Mouse (Mus musculus) heart, embryonic 10.5 days (tissue): ENCODE results near the gene Slc22a22. TPM values are rescaled to one million over a fixed set of nuclear protein-coding genes. Genes with fewer than 3 reads are reported as not detected.

Experiments used
- DNase-seq: peaks from one replicate; pipeline ENCODE4 v3.0.0-alpha.2; 2017; ENCODE audit warnings: low spot score
- H3K27ac ChIP-seq: fragments of 300-500 bp; sonication (generic); 2 replicates; pipeline ENCODE4 v1.5.1; 2016; ENCODE audit warnings: mild to moderate bottlenecking
- H3K27me3 ChIP-seq: fragments of 300-500 bp; sonication (generic); 2 replicates; pipeline ENCODE4 v1.6.1; 2016; ENCODE audit warnings: mild to moderate bottlenecking; ENCODE audit not compliant: poor library complexity, insufficient read depth, severe bottlenecking
- H3K36me3 ChIP-seq: fragments of 300-500 bp; sonication (generic); 2 replicates; pipeline ENCODE4 v1.6.1; 2016; ENCODE audit warnings: mild to moderate bottlenecking, moderate library complexity
- H3K4me1 ChIP-seq: fragments of 300-500 bp; sonication (generic); 2 replicates; pipeline ENCODE4 v1.6.1; 2016; ENCODE audit warnings: mild to moderate bottlenecking
- H3K4me3 ChIP-seq: fragments of 300-500 bp; sonication (generic); 2 replicates; pipeline ENCODE4 v1.5.1; 2016; ENCODE audit warnings: mild to moderate bottlenecking, moderate library complexity
- H3K9me3 ChIP-seq: fragments of 300-500 bp; sonication (generic); 2 replicates; pipeline ENCODE4 v1.6.1; 2016; ENCODE audit warnings: mild to moderate bottlenecking, moderate library complexity
- WGBS: fragments of 180-500 bp; shearing (Covaris S2); methylation state at CpG from one replicate; pipeline ENCODE4 v1.1.7; 2016; 5-methylcytosine and 5-hydroxymethylcytosine counted together
- polyA plus RNA-seq: library from polyadenylated mRNA; unstranded; fragments of >200 nt; fragmentation: Nextera tagmentation; extraction: Ambion mirVana; gene quantifications from 2 replicates; pipeline ENCODE4 v1.2.1, GENCODE M21; 2016

Slc22a22 gene
- polyA plus RNA-seq, 1 experiment from 2014 or later = not detected

DNA sequence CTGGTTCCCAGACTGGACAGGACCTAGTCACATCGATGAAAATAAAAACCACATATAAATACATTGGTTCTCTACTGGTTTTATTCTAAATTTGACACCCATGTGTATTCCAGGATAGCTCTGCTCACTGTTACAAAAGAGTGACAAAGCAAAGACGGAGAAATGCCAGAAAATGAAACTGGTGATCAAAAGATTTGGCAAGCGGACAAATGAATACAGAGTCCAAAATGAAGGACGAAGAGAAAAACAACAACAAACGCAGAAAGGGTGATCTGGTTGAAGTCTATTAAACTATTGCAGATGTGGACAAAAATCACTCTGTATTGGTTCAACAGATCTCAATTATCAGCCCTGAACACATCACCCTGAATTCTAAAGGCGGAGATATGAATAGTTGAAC lies 12.4 kb downstream of the Slc22a22 start:
- Histone ChIP-seq H3K9me3 (no peaks in the 10 kb centered on the region), H3K4me1 (no peaks in the 10 kb centered on the region), H3K27me3 (no peaks in the 10 kb centered on the region), H3K36me3 (no peaks in the 10 kb centered on the region), H3K4me3 (no peak overlapping the region), H3K27ac (no peak overlapping the region)
- 85% methylated on average over 6 of the region's 6 CpGs for WGBS
- no peak for DNase-seq

- Histone ChIP-seq H3K27ac (no peak overlapping the region), H3K4me3 (no peak overlapping the region), H3K4me1 (no peaks in the 10 kb centered on the region), H3K9me3 (no peaks in the 10 kb centered on the region), H3K36me3 (no peaks in the 10 kb centered on the region), H3K27me3 (no peaks in the 10 kb centered on the region)
- 80% methylated on average over 11 of the region's 11 CpGs for WGBS
- DNase-seq = no peak
Measured at GRCm38 (mm10) chr15:57464066-57464465, 13.4 kb downstream of the Slc22a22 start.

GRCm38 (mm10) chr15:57461284-57461683 lies 16.1 kb downstream of the Slc22a22 start:
- DNase-seq = no peak
- WGBS = 59% methylated on average over 1 of the region's 1 CpGs
- Histone ChIP-seq H3K36me3 (no peaks in the 10 kb centered on the region), H3K4me1 (no peaks in the 10 kb centered on the region), H3K27me3 (no peaks in the 10 kb centered on the region), H3K4me3 (no peak overlapping the region), H3K27ac (no peak overlapping the region), H3K9me3 (no peaks in the 10 kb centered on the region)

- no peaks in the 10 kb centered on the region for H3K36me3 ChIP-seq
- no peak for DNase-seq
- no peak overlapping the region for H3K27ac ChIP-seq
- no peak overlapping the region for H3K4me3 ChIP-seq
- H3K27me3 ChIP-seq = no peaks in the 10 kb centered on the region
- H3K4me1 ChIP-seq = no peaks in the 10 kb centered on the region
- WGBS = 69% methylated on average over 2 of the region's 2 CpGs
- no peaks in the 10 kb centered on the region for H3K9me3 ChIP-seq
Measured at GRCm38 (mm10) chr15:57457374-57457773, 20.1 kb downstream of the Slc22a22 start.

GRCm38 (mm10) chr15:57434710-57435404 lies 42.6 kb downstream of the Slc22a22 start:
- WGBS = 79% methylated on average over 2 of the region's 2 CpGs

GRCm38 (mm10) chr15:57408498-57408897 lies 68.9 kb downstream of the Slc22a22 start:
- Histone ChIP-seq H3K4me1 (no peaks in the 10 kb centered on the region), H3K27me3 (no peaks in the 10 kb centered on the region), H3K4me3 (no peak overlapping the region), H3K27ac (no peak overlapping the region), H3K9me3 (no peaks in the 10 kb centered on the region), H3K36me3 (no peaks in the 10 kb centered on the region)
- no peak for DNase-seq
- WGBS = 38% methylated on average over 2 of the region's 2 CpGs

More at GRCm38 (mm10) chr15:57434710-57435404, 42.6 kb downstream of the Slc22a22 start:
- DNase-seq = no peak
- H3K27me3 ChIP-seq = no peaks in the 10 kb centered on the region
- no peak overlapping the region for H3K27ac ChIP-seq
- H3K36me3 ChIP-seq = no peaks in the 10 kb centered on the region
- H3K9me3 ChIP-seq = no peaks in the 10 kb centered on the region
- no peak overlapping the region for H3K4me3 ChIP-seq
- no peaks in the 10 kb centered on the region for H3K4me1 ChIP-seq

DNA sequence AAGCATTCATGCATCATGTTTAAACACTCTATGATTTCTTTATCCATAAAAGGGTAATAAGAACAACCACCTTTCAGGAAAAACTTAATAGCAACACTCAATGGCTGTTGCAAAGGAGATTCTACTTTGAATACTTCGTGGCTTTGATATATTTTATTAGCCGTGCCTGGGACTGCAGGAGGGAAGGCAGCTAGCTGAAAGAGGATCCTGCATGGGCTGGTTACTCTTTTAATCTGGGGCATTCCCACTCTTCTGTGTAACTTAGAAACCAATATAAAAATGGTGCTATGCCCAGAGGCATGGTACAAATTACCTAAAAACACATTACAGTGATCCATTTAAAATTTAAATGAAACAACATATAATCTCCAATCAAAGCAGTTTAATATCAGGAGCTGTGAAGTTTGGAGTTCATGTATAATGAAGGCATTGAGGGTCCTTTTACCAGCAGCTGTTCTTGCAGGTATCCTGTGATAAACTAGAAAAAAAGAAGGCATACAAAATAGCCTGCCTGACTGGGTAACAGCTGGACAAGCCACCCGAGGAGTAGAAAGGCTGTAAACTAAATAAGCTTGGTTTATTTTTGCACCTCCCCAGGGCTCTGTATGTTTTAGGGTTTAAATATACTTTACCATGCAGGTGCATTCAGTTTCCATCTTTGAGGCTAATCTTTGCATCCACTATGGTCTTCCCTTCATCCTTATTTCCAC lies 78.8 kb downstream of the Slc22a22 start:
- Histone ChIP-seq H3K4me1 (no peaks in the 10 kb centered on the region), H3K36me3 (no peaks in the 10 kb centered on the region), H3K4me3 (no peak overlapping the region), H3K9me3 (no peaks in the 10 kb centered on the region), H3K27ac (no peak overlapping the region), H3K27me3 (no peaks in the 10 kb centered on the region)
- no peak for DNase-seq
- WGBS = 68% methylated on average over 3 of the region's 3 CpGs

DNA sequence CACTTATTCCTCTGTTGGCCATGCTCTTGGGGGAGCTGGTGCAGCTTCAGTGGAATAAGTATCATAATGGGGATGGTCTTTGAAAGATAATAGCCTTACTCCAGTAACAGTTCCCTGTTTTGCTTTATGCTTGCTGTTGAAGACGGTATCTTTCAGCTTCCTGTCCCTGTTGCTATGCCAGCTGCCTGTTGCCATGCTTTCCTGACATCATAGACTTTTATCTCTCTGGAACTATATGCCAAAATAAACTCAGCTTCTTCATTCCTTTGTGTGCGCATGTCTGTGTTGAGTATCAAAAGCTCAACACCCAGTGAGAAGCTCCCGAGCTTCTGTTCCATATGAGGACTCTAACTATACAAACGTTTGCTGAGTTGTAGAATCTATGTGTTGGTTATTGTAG lies 83.4 kb downstream of the Slc22a22 start:
- Histone ChIP-seq H3K9me3 (no peaks in the 10 kb centered on the region), H3K4me3 (no peak overlapping the region), H3K27ac (no peak overlapping the region), H3K4me1 (no peaks in the 10 kb centered on the region), H3K36me3 (no peaks in the 10 kb centered on the region), H3K27me3 (no peaks in the 10 kb centered on the region)
- 56% methylated on average over 4 of the region's 4 CpGs for WGBS
- DNase-seq = peak; percentile 73

- H3K27me3 ChIP-seq = no peaks in the 10 kb centered on the region
- no peaks in the 10 kb centered on the region for H3K9me3 ChIP-seq
- H3K27ac ChIP-seq = no peak overlapping the region
- DNase-seq = no peak
- H3K4me1 ChIP-seq = no peaks in the 10 kb centered on the region
- no peak overlapping the region for H3K4me3 ChIP-seq
- no peaks in the 10 kb centered on the region for H3K36me3 ChIP-seq
- WGBS = 65% methylated on average over 7 of the region's 7 CpGs
Measured at GRCm38 (mm10) chr15:57380381-57380780, 97.0 kb downstream of the Slc22a22 start.

DNA sequence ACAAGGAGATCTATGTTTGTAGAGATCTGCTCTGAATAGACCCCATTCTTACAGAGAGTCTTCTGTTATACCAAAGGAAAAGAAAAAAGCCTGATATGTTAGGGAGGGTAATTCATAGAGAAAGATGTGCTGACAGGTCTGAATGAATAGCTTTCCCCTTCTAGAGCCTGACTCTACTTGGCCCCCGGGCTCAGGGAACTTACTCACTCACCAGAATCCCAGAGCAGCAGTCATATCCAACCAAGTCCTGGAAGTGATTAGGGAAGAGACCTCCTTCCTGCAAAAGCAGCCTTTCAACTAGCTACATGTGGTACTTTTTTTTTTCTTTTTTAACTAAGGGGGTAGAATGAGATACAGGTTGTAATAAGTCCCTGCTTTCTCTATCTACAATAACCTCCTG lies 111.0 kb downstream of the Slc22a22 start:
- Histone ChIP-seq H3K27me3 (no peaks in the 10 kb centered on the region), H3K27ac (no peak overlapping the region), H3K36me3 (no peaks in the 10 kb centered on the region), H3K4me3 (no peak overlapping the region), H3K9me3 (no peaks in the 10 kb centered on the region), H3K4me1 (no peaks in the 10 kb centered on the region)
- DNase-seq = no peak
- WGBS = 41% methylated on average over 1 of the region's 1 CpGs

- 83% methylated on average over 4 of the region's 4 CpGs for WGBS
- no peaks in the 10 kb centered on the region for H3K36me3 ChIP-seq
- H3K27me3 ChIP-seq = no peaks in the 10 kb centered on the region
- H3K27ac ChIP-seq = no peak overlapping the region
- H3K4me3 ChIP-seq = no peak overlapping the region
- no peaks in the 10 kb centered on the region for H3K4me1 ChIP-seq
- no peak for DNase-seq
- H3K9me3 ChIP-seq = no peaks in the 10 kb centered on the region
Measured at GRCm38 (mm10) chr15:57355278-57355677, 122.1 kb downstream of the Slc22a22 start.

- H3K9me3 ChIP-seq = no peaks in the 10 kb centered on the region
- no peaks in the 10 kb centered on the region for H3K36me3 ChIP-seq
- H3K4me1 ChIP-seq = no peaks in the 10 kb centered on the region
- no peak for DNase-seq
- no peaks in the 10 kb centered on the region for H3K27me3 ChIP-seq
- H3K4me3 ChIP-seq = no peak overlapping the region
- WGBS = 59% methylated on average over 3 of the region's 3 CpGs
- H3K27ac ChIP-seq = no peak overlapping the region
Measured at GRCm38 (mm10) chr15:57340499-57340898, 136.9 kb downstream of the Slc22a22 start.

- Histone ChIP-seq H3K27me3 (no peaks in the 10 kb centered on the region), H3K4me1 (no peaks in the 10 kb centered on the region), H3K9me3 (no peaks in the 10 kb centered on the region), H3K36me3 (no peaks in the 10 kb centered on the region), H3K27ac (no peak overlapping the region), H3K4me3 (no peak overlapping the region)
- DNase-seq = no peak
- WGBS = 83% methylated on average over 2 of the region's 2 CpGs
Measured at GRCm38 (mm10) chr15:57331326-57331725, 146.1 kb downstream of the Slc22a22 start.
